Mouse (Mus musculus) cerebellum, adult 2 months (tissue): Measurements from ENCODE around the gene Erlec1.

Source experiments
- CTCF ChIP-seq: fragments of 200-500 bp; IDR thresholded peaks from 2 replicates; pipeline ENCODE4 v1.5.1; 2011; ENCODE audit warnings: low read depth, mild to moderate bottlenecking, control low read depth, low read length, moderate library complexity, borderline replicate concordance; ENCODE audit not compliant: insufficient read depth
- POLR2A ChIP-seq: fragments of 200-500 bp; IDR thresholded peaks from 2 replicates; pipeline ENCODE4 v1.6.1; 2011; ENCODE audit warnings: low read length, control low read depth, borderline replicate concordance; ENCODE audit not compliant: insufficient read depth

GRCm38 (mm10) chr11:30885171-30885871, 68.8 kb downstream of the Erlec1 start, which contains the start of the genes Gpr75 and Asb3:
- TF ChIP-seq CTCF (no peak), POLR2A (peak; percentile 66; the same call in 1 of the 2 replicates)
